Mouse (Mus musculus): Measurements from ENCODE around the gene Erg.
A peak's percentile ranks its signal among the peaks of the same experiment; 100 is the strongest.

The Erg gene

DNA sequence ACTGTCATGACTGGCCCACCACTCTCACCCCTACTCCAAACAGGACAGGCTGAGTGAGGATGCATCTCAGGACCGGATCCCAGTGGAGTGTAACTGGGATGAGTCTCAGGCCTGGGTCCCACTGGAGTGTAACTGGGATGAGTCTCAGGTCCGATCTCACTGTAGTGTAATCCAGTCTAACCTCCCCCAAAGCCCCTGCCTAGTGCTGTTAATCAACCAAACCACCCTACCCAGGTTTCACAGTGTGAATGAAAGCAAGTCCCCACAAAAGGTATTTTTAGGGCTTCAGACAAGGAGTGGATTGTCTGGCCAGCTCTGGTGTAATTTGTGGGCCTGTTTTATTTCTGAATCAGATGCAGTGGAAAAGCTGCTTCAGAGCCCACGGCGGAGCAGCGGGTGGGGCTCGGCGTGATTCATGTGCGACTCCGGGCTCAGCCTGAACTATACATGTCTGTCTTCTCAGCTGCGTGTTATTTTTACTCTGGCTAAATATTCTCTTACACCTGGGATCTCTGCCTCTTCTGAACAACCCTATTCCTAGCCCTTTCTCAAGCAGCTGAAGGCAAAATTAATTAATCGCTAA lies 187.5 kb downstream of the Erg start:
- no peak for DNase-seq (ENCODE audit: extremely low read depth, low read depth)

- no peak for DNase-seq (ENCODE audit: extremely low read depth, low read depth)
Observed at GRCm38 (mm10) chr16:95390787-95391186, 195.6 kb downstream of the Erg start.

DNA sequence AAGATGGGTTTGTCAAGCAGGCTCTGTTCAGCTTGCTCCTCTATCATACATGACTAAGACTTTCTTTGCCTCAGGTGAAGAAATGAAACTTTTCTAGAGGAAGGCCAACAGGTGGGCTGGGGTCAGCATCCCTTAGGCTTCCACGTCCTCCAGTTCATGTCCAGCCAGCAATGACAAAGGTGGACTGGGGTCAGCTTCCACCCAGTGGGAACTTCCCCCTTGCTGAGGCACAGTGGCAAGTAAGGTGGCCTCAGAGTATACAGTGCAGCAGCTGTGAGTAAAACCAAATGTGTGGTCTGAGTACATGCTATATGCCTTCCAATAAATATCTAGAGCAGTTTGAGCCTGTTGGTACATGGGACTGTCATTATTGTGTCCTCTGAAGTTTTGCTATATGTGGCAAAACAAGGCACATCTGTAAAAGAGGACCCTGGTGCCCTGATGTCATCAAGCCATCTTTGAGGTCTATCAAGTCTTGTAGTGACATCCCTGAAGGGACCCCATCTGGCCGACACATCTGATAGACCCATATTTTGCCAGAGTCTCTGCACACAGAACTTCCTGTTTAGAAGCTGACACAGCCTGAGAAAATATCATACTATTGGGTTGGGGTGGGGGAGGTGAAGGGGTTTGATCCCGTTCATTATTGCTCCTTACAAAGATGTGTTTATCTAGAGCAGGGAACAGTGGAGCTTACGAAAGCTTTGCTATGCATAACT lies 197.4 kb downstream of the Erg start:
- DNase-seq (ENCODE audit: extremely low read depth, low read depth): no peak

- no peak for DNase-seq (ENCODE audit: extremely low read depth, low read depth)
Observed at GRCm38 (mm10) chr16:95388292-95388691, 198.1 kb downstream of the Erg start.

DNA sequence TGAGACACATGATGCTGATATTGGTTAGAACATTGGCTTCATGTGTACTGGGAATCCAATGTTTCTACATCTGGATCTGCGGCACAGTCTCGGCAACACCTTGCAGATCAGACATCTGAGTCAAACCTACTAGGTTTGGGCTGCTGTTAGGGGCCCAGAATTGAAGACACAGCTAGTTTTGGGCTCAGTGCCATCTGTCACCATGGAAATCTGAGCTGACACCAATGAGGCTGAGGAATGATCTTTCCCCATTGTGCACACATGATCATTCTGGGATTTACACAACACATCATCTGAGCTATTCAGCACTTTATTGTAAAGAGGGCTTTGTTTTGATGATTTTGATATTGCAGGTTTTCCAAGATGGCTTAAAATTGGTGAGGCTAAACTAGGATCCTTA lies 199.4 kb downstream of the Erg start:
- no peak for DNase-seq (ENCODE audit: extremely low read depth, low read depth)

- DNase-seq (ENCODE audit: extremely low read depth, low read depth): peak; percentile 81
Observed at GRCm38 (mm10) chr16:95385299-95385973, 201.0 kb downstream of the Erg start.

DNA sequence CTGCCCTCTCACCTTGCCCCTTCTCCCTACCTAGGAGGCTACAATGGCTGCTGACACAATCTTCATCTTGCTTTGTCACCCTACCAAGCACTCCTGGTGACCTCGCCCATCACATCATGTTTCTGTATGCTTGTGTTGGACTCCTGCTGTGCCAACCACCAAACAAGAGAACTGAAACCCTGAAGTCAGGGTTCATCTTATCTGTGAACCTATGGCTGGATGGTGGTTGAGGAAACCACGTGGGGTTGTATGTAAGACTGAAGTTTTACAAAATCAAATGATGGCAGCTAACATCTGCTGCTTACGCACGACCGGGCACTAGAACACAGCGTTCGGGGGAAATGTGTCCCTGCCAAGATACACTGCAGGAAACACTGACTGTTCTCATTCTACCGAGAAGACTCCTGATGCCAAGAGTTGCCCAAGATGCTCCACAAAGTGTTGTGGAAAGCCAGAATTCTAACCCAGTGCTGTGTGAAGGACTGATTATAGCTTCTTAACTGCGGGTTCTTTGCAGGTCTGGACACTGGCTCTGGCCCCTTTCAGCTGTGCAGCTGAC lies 201.7 kb downstream of the Erg start:
- DNase-seq (ENCODE audit: extremely low read depth, low read depth): no peak

- DNase-seq (ENCODE audit: extremely low read depth, low read depth): no peak
Observed at GRCm38 (mm10) chr16:95382251-95382650, 204.1 kb downstream of the Erg start.

DNA sequence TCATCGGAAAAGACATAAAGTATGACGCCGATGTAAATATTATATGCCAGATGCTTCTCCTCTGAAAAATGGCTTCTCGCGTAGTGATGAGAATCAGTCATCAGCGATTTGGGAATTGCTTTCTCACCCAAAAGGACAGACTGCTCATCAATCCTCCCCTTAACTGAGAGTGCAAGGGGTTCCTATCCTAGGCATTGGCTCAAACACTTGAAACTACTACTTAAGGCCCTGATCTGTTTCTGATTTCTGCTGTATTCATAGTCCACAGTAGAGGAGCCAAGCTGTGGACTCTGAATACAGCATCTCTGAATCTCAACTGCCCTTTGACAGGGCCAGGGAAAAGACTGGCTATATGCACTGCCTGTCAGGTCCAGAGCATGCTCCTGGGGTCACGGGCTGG lies 209.6 kb downstream of the Erg start:
- no peak for DNase-seq (ENCODE audit: extremely low read depth, low read depth)

- no peak for DNase-seq (ENCODE audit: extremely low read depth, low read depth)
Observed at GRCm38 (mm10) chr16:95376364-95376763, 210.0 kb downstream of the Erg start.

DNA sequence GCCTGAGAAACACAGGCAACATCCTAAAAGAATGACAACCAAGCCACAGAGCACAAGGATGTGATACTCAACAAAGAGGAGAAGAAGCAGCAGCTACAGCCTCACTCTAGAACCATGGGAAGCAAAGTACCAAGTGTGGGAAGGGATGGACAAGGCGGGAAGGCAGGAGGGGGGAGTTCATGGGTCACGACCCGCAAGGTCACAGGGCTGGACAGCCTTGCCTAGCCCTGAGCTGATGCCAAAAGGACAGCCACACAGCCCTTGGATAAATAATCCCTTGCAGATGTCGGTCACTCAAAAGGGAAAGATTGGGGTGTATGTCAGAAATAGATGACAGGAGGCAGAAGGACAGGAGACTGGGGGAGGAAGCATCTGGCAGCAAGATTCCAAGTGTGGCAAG lies 211.7 kb downstream of the Erg start:
- no peak for DNase-seq (ENCODE audit: extremely low read depth, low read depth)

DNA sequence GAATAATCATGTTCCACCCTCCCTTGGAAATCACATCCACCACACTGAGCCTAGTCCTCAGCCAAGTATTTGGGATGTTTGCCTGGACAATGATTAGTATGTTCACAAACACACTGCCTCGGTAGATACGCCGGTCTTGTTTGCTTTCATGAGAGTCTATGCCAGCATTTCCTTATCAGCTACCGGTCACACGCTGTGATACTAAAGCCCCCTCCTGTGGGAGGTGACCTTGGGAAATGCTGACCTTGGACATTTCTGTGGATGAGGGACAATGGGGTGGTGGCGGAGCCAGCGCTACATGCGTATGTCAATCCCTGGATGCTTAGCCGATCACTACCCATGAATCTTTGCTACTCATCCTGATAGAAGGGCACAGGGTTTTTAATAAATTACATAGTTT lies 213.4 kb downstream of the Erg start:
- DNase-seq (ENCODE audit: extremely low read depth, low read depth): no peak

DNA sequence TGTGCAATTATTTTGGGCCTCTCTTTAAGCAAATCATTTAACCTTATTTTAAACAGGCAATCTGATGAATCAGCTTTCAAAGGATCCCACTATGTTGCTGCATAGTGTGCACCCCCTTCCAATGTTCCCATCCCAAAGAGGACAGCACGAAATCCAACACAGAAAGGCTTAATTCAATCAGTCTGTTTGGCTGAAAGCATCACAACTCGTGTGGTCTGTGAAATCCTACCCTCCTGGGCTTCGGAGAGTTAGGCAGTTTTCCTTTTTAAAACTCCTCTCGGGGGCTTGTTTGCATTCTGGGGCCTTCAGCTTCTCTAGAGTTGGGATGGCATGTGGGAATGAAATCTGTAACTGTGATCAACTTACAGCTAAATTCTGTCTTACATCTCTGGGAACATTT lies 214.7 kb downstream of the Erg start:
- DNase-seq (ENCODE audit: extremely low read depth, low read depth): no peak

DNA sequence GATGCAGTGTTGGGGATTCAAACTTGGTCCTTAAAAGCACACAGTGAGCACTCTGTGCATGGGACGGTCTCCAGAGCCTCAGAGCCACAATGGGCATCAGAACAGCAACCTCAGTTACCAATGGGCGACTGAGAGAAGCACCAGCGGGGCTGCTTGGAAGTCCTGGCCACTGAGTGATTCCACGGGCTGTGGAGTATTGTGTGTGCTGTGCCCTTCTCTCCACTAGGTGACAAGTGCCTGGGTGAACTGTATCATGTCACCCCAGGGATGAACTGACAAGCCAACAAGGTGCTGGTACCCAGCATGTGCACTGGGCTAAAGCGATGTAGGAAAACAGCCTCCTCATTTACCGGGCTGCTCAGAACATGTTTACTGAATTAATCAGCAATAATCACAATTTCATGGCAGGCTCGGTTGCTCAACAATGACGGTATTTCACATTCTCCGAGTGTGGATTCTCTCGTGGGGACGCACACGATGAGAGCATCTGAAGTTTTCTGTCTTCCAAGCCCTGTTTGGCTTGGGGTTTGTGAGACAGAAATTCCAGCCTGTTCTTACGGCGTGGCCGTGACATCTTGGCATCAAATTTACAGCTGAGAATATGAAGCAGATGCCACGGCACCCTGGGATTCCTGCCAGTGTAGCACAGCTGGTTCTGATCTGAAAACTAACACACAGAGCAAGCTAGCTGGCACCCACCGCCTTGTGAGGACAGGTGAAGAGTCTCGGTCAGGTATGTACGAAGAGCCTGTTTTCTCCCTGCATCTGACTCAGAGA lies 219.2 kb downstream of the Erg start:
- no peak for DNase-seq (ENCODE audit: extremely low read depth, low read depth)

GRCm38 (mm10) chr16:95365214-95365613 lies 221.2 kb downstream of the Erg start:
- DNase-seq (ENCODE audit: extremely low read depth, low read depth): no peak

- DNase-seq (ENCODE audit: extremely low read depth, low read depth): no peak
Observed at GRCm38 (mm10) chr16:95363632-95364465, 222.5 kb downstream of the Erg start.

- no peak for DNase-seq (ENCODE audit: extremely low read depth, low read depth)
Observed at GRCm38 (mm10) chr16:95361950-95362349, 224.4 kb downstream of the Erg start.

DNA sequence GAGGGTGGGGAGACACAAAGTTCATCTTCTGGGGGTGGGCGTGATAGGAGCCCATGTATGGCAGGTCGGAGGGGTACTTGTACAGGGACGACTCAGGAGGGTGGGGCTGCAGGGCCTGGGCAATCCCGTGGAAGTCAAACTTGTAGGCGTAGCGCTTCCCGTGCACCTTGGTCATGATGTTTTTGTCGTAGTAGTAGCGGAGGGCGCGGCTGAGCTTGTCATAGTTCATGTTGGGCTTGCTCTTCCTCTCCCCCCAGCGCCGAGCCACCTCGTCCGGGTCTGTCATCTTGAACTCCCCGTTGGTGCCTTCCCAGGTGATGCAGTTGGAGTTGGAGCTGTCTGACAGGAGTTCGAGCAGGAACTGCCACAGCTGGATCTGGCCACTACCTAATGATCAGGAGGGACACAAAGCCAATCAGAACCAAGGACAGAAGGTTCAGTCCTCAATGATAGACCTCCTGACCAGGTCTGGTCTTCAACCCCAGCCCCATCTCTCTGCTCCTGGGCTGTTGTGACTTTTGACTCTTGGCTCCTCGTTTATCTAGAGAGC lies 225.4 kb downstream of the Erg start:
- DNase-seq (ENCODE audit: extremely low read depth, low read depth): no peak

DNA sequence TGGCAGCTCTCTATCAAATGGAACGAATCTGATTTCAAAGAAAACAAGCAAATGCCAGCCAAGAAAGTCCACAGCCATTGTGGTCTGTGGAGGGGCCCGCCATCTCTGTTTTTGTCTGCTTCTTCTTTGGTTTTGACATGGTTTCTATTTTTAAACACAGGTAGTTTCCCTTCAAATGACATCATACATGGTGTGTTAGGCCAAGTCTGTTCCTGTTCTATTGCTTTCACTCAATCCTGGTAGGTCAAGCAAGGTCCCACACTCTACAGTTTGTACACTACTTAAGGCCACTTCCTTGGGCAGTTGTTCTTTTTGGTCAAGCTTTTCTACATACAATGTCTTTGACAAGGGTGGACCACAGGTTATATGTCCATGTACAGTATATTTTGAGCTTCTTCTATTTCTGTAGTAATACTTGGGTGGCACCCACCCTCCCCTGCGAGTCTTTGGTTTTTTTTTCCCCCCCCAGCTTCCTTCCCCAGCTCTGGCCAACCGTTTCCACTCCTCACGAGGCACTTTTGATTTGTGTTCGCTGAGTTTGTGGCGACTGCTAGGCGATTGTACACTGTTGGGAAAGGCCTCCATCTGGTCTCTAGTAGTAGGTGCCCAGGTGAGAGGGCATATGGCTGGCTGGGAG lies 226.1 kb downstream of the Erg start:
- DNase-seq (ENCODE audit: extremely low read depth, low read depth): no peak

Data from MEL-GATA-1-ER (cell line).